In genomic region chr5:100155646-100156045, GRCm38 (mm10) we compare ENCODE assay signal across 18 mouse cellular contexts.
"Had no signal": no experiment of that assay in that cellular context is flagged by ENCODE, and none has a peak within 500 bp of the region (broad histone marks: within the 10 kb centered on the region; RNA-seq: fewer than 3 reads in every experiment).

No protein-coding gene starts in this region.

- H3K4me1 ChIP-seq: lung, embryonic 15.5 days had no signal

- H3K4me3 ChIP-seq: liver, embryonic 15.5 days; lung, embryonic 15.5 days; megakaryocyte, embryonic 14.5 days; midbrain, embryonic 13.5 days; midbrain, embryonic 15.5 days; neural tube, embryonic 12.5 days; stomach, embryonic 15.5 days had no signal

- ATAC-seq: liver, postnatal 0 days; lung, postnatal 0 days; midbrain, embryonic 13.5 days; midbrain, embryonic 15.5 days had no signal

- H3K27ac ChIP-seq: liver, embryonic 15.5 days; lung, embryonic 15.5 days; macrophage; midbrain, embryonic 13.5 days; midbrain, embryonic 15.5 days; neural tube, embryonic 12.5 days; stomach, embryonic 15.5 days; stomach, postnatal 0 days had no signal

- H3K36me3 ChIP-seq: liver, embryonic 15.5 days; lung, embryonic 15.5 days; midbrain, embryonic 13.5 days; midbrain, embryonic 15.5 days; neural tube, embryonic 12.5 days; stomach, embryonic 15.5 days had no signal

- DNase-seq: liver, postnatal 0 days; lung, adult 2 months; lung, postnatal 14 days; lung, postnatal 36 days; right cerebral cortex, postnatal 14 days; thymus, adult 2 months; thymus, postnatal 25 days; thymus, postnatal 4 days had no signal

- H3K27me3 ChIP-seq: midbrain, embryonic 15.5 days; stomach, embryonic 15.5 days had no signal
